ENCODE assay signal across 28 mouse cellular contexts in genomic region chr4:116854286-116854685, GRCm38 (mm10). TPM values are rescaled to one million over a fixed set of nuclear protein-coding genes. Genes with fewer than 3 reads are reported as not detected.
A peak's percentile ranks its signal among the peaks of the same experiment; 100 is the strongest.
DNase-seq lines count a peak whose midpoint lies in the region; ATAC-seq and TF ChIP-seq lines count a peak whose summit lies in the region.
"Had no signal": no experiment of that assay in that cellular context is flagged by ENCODE, and none has a peak within 500 bp of the region (broad histone marks: within the 10 kb centered on the region; RNA-seq: fewer than 3 reads in every experiment).

No protein-coding gene starts in this region.

- H3K36me3 ChIP-seq in forebrain, embryonic 14.5 days (ENCODE audit: control insufficient read depth, insufficient read depth, low read length) = no peaks in the 10 kb centered on the region
- no peaks in the 10 kb centered on the region for H3K36me3 ChIP-seq in forebrain, postnatal 0 days (ENCODE audit: insufficient read depth)
- no peaks in the 10 kb centered on the region for H3K36me3 ChIP-seq in midbrain, embryonic 12.5 days
- no peaks in the 10 kb centered on the region for H3K36me3 ChIP-seq in midbrain, embryonic 15.5 days (replicated peaks)
- H3K36me3 ChIP-seq in embryonic facial prominence, embryonic 14.5 days (ENCODE audit: control insufficient read depth, insufficient read depth, low read length) = no peaks in the 10 kb centered on the region
- H3K36me3 ChIP-seq: embryonic facial prominence, embryonic 15.5 days; hindbrain, embryonic 12.5 days; kidney, embryonic 15.5 days; limb, embryonic 12.5 days; liver, embryonic 15.5 days had no signal

- no peak overlapping the region for H3K4me3 ChIP-seq in forebrain, embryonic 14.5 days (ENCODE audit: low read depth, low read length)
- H3K4me3 ChIP-seq in forebrain, postnatal 0 days (ENCODE audit: low read depth, low read length) = no peak overlapping the region
- H3K4me3 ChIP-seq in midbrain, embryonic 12.5 days = no peak overlapping the region
- H3K4me3 ChIP-seq in midbrain, embryonic 15.5 days = no peak overlapping the region
- no peak overlapping the region for H3K4me3 ChIP-seq in embryonic facial prominence, embryonic 14.5 days (ENCODE audit: low read depth, low read length)
- H3K4me3 ChIP-seq: embryonic facial prominence, embryonic 15.5 days; hindbrain, embryonic 12.5 days; kidney, embryonic 15.5 days; layer of hippocampus, adult 2 months; left cerebral cortex, adult 2 months; limb, embryonic 12.5 days; liver, embryonic 15.5 days had no signal

- H3K27ac ChIP-seq in forebrain, embryonic 14.5 days (ENCODE audit: low read depth, low read length) = no peak overlapping the region
- H3K27ac ChIP-seq in forebrain, postnatal 0 days (ENCODE audit: low read depth, low read length) = no peak overlapping the region
- no peak overlapping the region for H3K27ac ChIP-seq in midbrain, embryonic 12.5 days (replicated peaks)
- no peak overlapping the region for H3K27ac ChIP-seq in midbrain, embryonic 15.5 days
- H3K27ac ChIP-seq in embryonic facial prominence, embryonic 14.5 days (replicated peaks; ENCODE audit: low read depth, low read length) = no peak overlapping the region
- H3K27ac ChIP-seq: embryonic facial prominence, embryonic 15.5 days; hindbrain, embryonic 12.5 days; kidney, embryonic 15.5 days; layer of hippocampus, adult 2 months; left cerebral cortex, adult 2 months; limb, embryonic 12.5 days; liver, embryonic 15.5 days; stomach, postnatal 0 days had no signal

- no peak overlapping the region for H3K4me2 ChIP-seq in forebrain, embryonic 14.5 days (ENCODE audit: low read length)
- no peak overlapping the region for H3K4me2 ChIP-seq in forebrain, postnatal 0 days (ENCODE audit: low read depth)
- H3K4me2 ChIP-seq in midbrain, embryonic 12.5 days (replicated peaks) = peak overlapping the region; percentile 6; the same call in 1 of the 2 replicates
- H3K4me2 ChIP-seq in midbrain, embryonic 15.5 days = no peak overlapping the region
- no peak overlapping the region for H3K4me2 ChIP-seq in embryonic facial prominence, embryonic 14.5 days (ENCODE audit: low read depth, low read length)
- H3K4me2 ChIP-seq: embryonic facial prominence, embryonic 15.5 days; hindbrain, embryonic 12.5 days; kidney, embryonic 15.5 days; limb, embryonic 12.5 days; liver, embryonic 15.5 days; lung, embryonic 14.5 days had no signal

- H3K27me3 ChIP-seq in forebrain, embryonic 14.5 days (replicated peaks; ENCODE audit: control insufficient read depth, insufficient read depth, low read length) = no peaks in the 10 kb centered on the region
- no peaks in the 10 kb centered on the region for H3K27me3 ChIP-seq in forebrain, postnatal 0 days (ENCODE audit: insufficient read depth, low read length)
- no peaks in the 10 kb centered on the region for H3K27me3 ChIP-seq in midbrain, embryonic 12.5 days
- H3K27me3 ChIP-seq in midbrain, embryonic 15.5 days (replicated peaks) = no peaks in the 10 kb centered on the region
- H3K27me3 ChIP-seq in embryonic facial prominence, embryonic 14.5 days (replicated peaks; ENCODE audit: control insufficient read depth, insufficient read depth, low read length) = no peaks in the 10 kb centered on the region
- H3K27me3 ChIP-seq: embryonic facial prominence, embryonic 15.5 days; hindbrain, embryonic 12.5 days; kidney, embryonic 15.5 days; limb, embryonic 12.5 days had no signal

- DNase-seq in forebrain, embryonic 14.5 days (ENCODE audit: low spot score) = peak; percentile 14
- no peak for DNase-seq in forebrain, postnatal 0 days
- DNase-seq in embryonic facial prominence, embryonic 14.5 days (ENCODE audit: low spot score) = peak; percentile 16
- peak; percentile 69 for DNase-seq in retina, embryonic 14.5 days (ENCODE audit: low spot score)
- DNase-seq in thymus, adult 18-20 months = no peak
- no peak for DNase-seq in thymus, postnatal 36 days
- DNase-seq: adrenal gland, postnatal 25 days; B cell, adult 2 months; cerebellum, adult 18-20 months; gastrocnemius, postnatal 10 days; heart, postnatal 14 days; kidney, adult 11 months; kidney, postnatal 36 days; lung, embryonic 14.5 days; lung, postnatal 14 days; right cerebral cortex, adult 18-20 months; right cerebral cortex, postnatal 4 days; thymus, adult 2 months had no signal

- ATAC-seq in forebrain, embryonic 14.5 days = 0 out of 2 replicates have a peak, but pooled peaks have one; percentile 23
- ATAC-seq in forebrain, postnatal 0 days = no peak
- peak; percentile 54; the same call in 1 of the 2 replicates for ATAC-seq in midbrain, embryonic 12.5 days (ENCODE audit: low FRiP score, low read depth)
- no peak for ATAC-seq in midbrain, embryonic 15.5 days (replicated peaks)
- peak; percentile 75; the same call in 1 of the 2 replicates for ATAC-seq in embryonic facial prominence, embryonic 14.5 days (ENCODE audit: low read depth)

- no peaks in the 10 kb centered on the region for H3K9me3 ChIP-seq in forebrain, embryonic 14.5 days (replicated peaks; ENCODE audit: control insufficient read depth, low read length)
- no peaks in the 10 kb centered on the region for H3K9me3 ChIP-seq in forebrain, postnatal 0 days (ENCODE audit: low read length)
- no peaks in the 10 kb centered on the region for H3K9me3 ChIP-seq in midbrain, embryonic 12.5 days
- no peaks in the 10 kb centered on the region for H3K9me3 ChIP-seq in midbrain, embryonic 15.5 days
- no peaks in the 10 kb centered on the region for H3K9me3 ChIP-seq in embryonic facial prominence, embryonic 14.5 days (ENCODE audit: control insufficient read depth, low read length)
- H3K9me3 ChIP-seq: embryonic facial prominence, embryonic 15.5 days; hindbrain, embryonic 12.5 days; kidney, embryonic 15.5 days; limb, embryonic 12.5 days; liver, embryonic 15.5 days had no signal

- TF ChIP-seq CTCF in forebrain, postnatal 0 days (IDR thresholded peaks at IDR 0.05; ENCODE audit: low read depth) = no peak

- H3K4me1 ChIP-seq in forebrain, embryonic 14.5 days (ENCODE audit: control insufficient read depth, insufficient read depth, low read length) = peaks cover 6% of the 10 kb centered on the region
- H3K4me1 ChIP-seq in forebrain, postnatal 0 days (ENCODE audit: insufficient read depth) = no peaks in the 10 kb centered on the region
- peaks cover 14% of the 10 kb centered on the region for H3K4me1 ChIP-seq in midbrain, embryonic 12.5 days
- H3K4me1 ChIP-seq in midbrain, embryonic 15.5 days = no peaks in the 10 kb centered on the region
- no peaks in the 10 kb centered on the region for H3K4me1 ChIP-seq in embryonic facial prominence, embryonic 14.5 days (ENCODE audit: control insufficient read depth, insufficient read depth, low read length)
- H3K4me1 ChIP-seq: embryonic facial prominence, embryonic 15.5 days; kidney, embryonic 15.5 days; limb, embryonic 12.5 days; liver, embryonic 15.5 days had no signal

- WGBS in forebrain, embryonic 14.5 days = 20% methylated on average over 2 of the region's 2 CpGs
- 23% methylated on average over 2 of the region's 2 CpGs for WGBS in forebrain, postnatal 0 days
- 20% methylated on average over 2 of the region's 2 CpGs for WGBS in midbrain, embryonic 12.5 days
- WGBS in midbrain, embryonic 15.5 days = 13% methylated on average over 2 of the region's 2 CpGs
- 23% methylated on average over 2 of the region's 2 CpGs for WGBS in embryonic facial prominence, embryonic 14.5 days

- no peak overlapping the region for H3K9ac ChIP-seq in forebrain, embryonic 14.5 days (ENCODE audit: low read length)
- H3K9ac ChIP-seq in forebrain, postnatal 0 days = no peak overlapping the region
- H3K9ac ChIP-seq in midbrain, embryonic 12.5 days (replicated peaks) = no peak overlapping the region
- no peak overlapping the region for H3K9ac ChIP-seq in midbrain, embryonic 15.5 days
- H3K9ac ChIP-seq in embryonic facial prominence, embryonic 14.5 days (ENCODE audit: low read depth, low read length) = no peak overlapping the region
- H3K9ac ChIP-seq: embryonic facial prominence, embryonic 15.5 days; hindbrain, embryonic 12.5 days; kidney, embryonic 15.5 days; limb, embryonic 12.5 days; liver, embryonic 15.5 days; lung, embryonic 14.5 days had no signal

RNA-seq across cellular contexts. Expression of gene Zswim5, which starts 22.9 kb away (rescaled TPM):
- 8.5 and 11.1 TPM in 2 replicates for polyA plus RNA-seq in forebrain, embryonic 14.5 days (2014; fragmentation: Nextera tagmentation; extraction: Ambion mirVana)
- total RNA-seq in forebrain, postnatal 0 days (2014; rRNA removed) = 17.4 and 25.3 TPM in 2 replicates
- polyA plus RNA-seq in forebrain, postnatal 0 days (2015; fragmentation: Nextera tagmentation; extraction: Ambion mirVana) = 1.9 and 2.4 TPM in 2 replicates
- 9.6 and 10.6 TPM in 2 replicates for polyA plus RNA-seq in midbrain, embryonic 12.5 days (2016; fragmentation: Nextera tagmentation; extraction: Ambion mirVana)
- 6.7 and 6.8 TPM in 2 replicates for polyA plus RNA-seq in midbrain, embryonic 15.5 days (2015; fragmentation: Nextera tagmentation; extraction: Ambion mirVana)
- polyA plus RNA-seq in embryonic facial prominence, embryonic 14.5 days (2014; fragmentation: Nextera tagmentation; extraction: Ambion mirVana) = 0.51 and 0.54 TPM in 2 replicates

RNA-seq across cellular contexts. Expression of gene Hpdl, which starts 32.8 kb away (rescaled TPM):
- 0.77 and 0.78 TPM in 2 replicates for polyA plus RNA-seq in forebrain, embryonic 14.5 days (2014; fragmentation: Nextera tagmentation; extraction: Ambion mirVana)
- total RNA-seq in forebrain, postnatal 0 days (2014; rRNA removed) = 0.38 and 0.43 TPM in 2 replicates
- polyA plus RNA-seq in forebrain, postnatal 0 days (2015; fragmentation: Nextera tagmentation; extraction: Ambion mirVana) = 0.74 and 0.78 TPM in 2 replicates
- 0.45 and 0.79 TPM in 2 replicates for polyA plus RNA-seq in midbrain, embryonic 12.5 days (2016; fragmentation: Nextera tagmentation; extraction: Ambion mirVana)
- polyA plus RNA-seq in midbrain, embryonic 15.5 days (2015; fragmentation: Nextera tagmentation; extraction: Ambion mirVana) = 0.59 and 0.92 TPM in 2 replicates
- polyA plus RNA-seq in embryonic facial prominence, embryonic 14.5 days (2014; fragmentation: Nextera tagmentation; extraction: Ambion mirVana) = 1.1 and 1.2 TPM in 2 replicates

RNA-seq across cellular contexts. Expression of gene Mutyh, which starts 46.8 kb away (rescaled TPM):
- 8.0 and 8.9 TPM in 2 replicates for polyA plus RNA-seq in forebrain, embryonic 14.5 days (2014; fragmentation: Nextera tagmentation; extraction: Ambion mirVana)
- 12.9 and 13.6 TPM in 2 replicates for total RNA-seq in forebrain, postnatal 0 days (2014; rRNA removed)
- 3.2 and 4.7 TPM in 2 replicates for polyA plus RNA-seq in forebrain, postnatal 0 days (2015; fragmentation: Nextera tagmentation; extraction: Ambion mirVana)
- 14.9 and 17.3 TPM in 2 replicates for polyA plus RNA-seq in midbrain, embryonic 12.5 days (2016; fragmentation: Nextera tagmentation; extraction: Ambion mirVana)
- 8.3 and 9.5 TPM in 2 replicates for polyA plus RNA-seq in midbrain, embryonic 15.5 days (2015; fragmentation: Nextera tagmentation; extraction: Ambion mirVana)
- 8.2 and 10.2 TPM in 2 replicates for polyA plus RNA-seq in embryonic facial prominence, embryonic 14.5 days (2014; fragmentation: Nextera tagmentation; extraction: Ambion mirVana)

RNA-seq across cellular contexts. Expression of gene Toe1, which starts 46.8 kb away (rescaled TPM):
- polyA plus RNA-seq in forebrain, embryonic 14.5 days (2014; fragmentation: Nextera tagmentation; extraction: Ambion mirVana) = 34.0 and 34.5 TPM in 2 replicates
- 34.2 and 39.9 TPM in 2 replicates for total RNA-seq in forebrain, postnatal 0 days (2014; rRNA removed)
- polyA plus RNA-seq in forebrain, postnatal 0 days (2015; fragmentation: Nextera tagmentation; extraction: Ambion mirVana) = 20.2 and 23.2 TPM in 2 replicates
- polyA plus RNA-seq in midbrain, embryonic 12.5 days (2016; fragmentation: Nextera tagmentation; extraction: Ambion mirVana) = 29.5 and 33.5 TPM in 2 replicates
- polyA plus RNA-seq in midbrain, embryonic 15.5 days (2015; fragmentation: Nextera tagmentation; extraction: Ambion mirVana) = 31.9 and 32.0 TPM in 2 replicates
- 29.8 and 32.2 TPM in 2 replicates for polyA plus RNA-seq in embryonic facial prominence, embryonic 14.5 days (2014; fragmentation: Nextera tagmentation; extraction: Ambion mirVana)

Comparison
In these comparisons a context has a peak if more than half of its experiments do, and no peak if none do; other contexts are left out.
1. ATAC-seq: peak in forebrain, embryonic 14.5 days (single experiment), midbrain, embryonic 12.5 days (single experiment) and embryonic facial prominence, embryonic 14.5 days (single experiment); none in forebrain, postnatal 0 days (single experiment) and midbrain, embryonic 15.5 days (single experiment).
2. DNase-seq: peak in forebrain, embryonic 14.5 days (single experiment), embryonic facial prominence, embryonic 14.5 days (single experiment) and retina, embryonic 14.5 days (single experiment); none in forebrain, postnatal 0 days (single experiment), thymus, adult 18-20 months (0 of 2) and thymus, postnatal 36 days (0 of 2).